Mouse (Mus musculus) lung, embryonic 14.5 days (tissue): ENCODE measurements at regions not wholly inside any gene's neighbourhood (a gene's known extent, or its start where the extent isn't known, plus 50 kb on each side); places are given as distances from the start of the nearest gene placed in this dataset.

ENCODE experiments used
- ATAC-seq: fragments of 200-750 bp; cut with Nextera tagmentation; 2 replicates; pipeline ENCODE4 v1.8.0; 2017; ENCODE audit warnings: mild to moderate bottlenecking, moderate TSS enrichment, moderate library complexity; ENCODE audit not compliant: insufficient read depth
- DNase-seq: peaks from one replicate; pipeline ENCODE4 v3.0.0-alpha.2; 2015
- H3K27ac ChIP-seq: fragments of 300-500 bp; sonication (generic); 2 replicates; pipeline ENCODE4 v1.5.1; 2014; ENCODE audit warnings: low read depth, mild to moderate bottlenecking, moderate library complexity
- H3K27me3 ChIP-seq: fragments of 300-500 bp; sonication (generic); 2 replicates; pipeline ENCODE4 v1.6.1; 2014; ENCODE audit warnings: low read length, control low read depth; ENCODE audit not compliant: insufficient read depth
- H3K36me3 ChIP-seq: fragments of 300-500 bp; sonication (generic); 2 replicates; pipeline ENCODE4 v1.6.1; 2014; ENCODE audit warnings: control low read depth; ENCODE audit not compliant: insufficient read depth
- H3K4me1 ChIP-seq: fragments of 300-500 bp; sonication (generic); 2 replicates; pipeline ENCODE4 v1.6.1; 2014; ENCODE audit warnings: antibody characterized with exemption, control low read depth; ENCODE audit not compliant: insufficient read depth
- H3K4me2 ChIP-seq: fragments of 300-500 bp; sonication (generic); 2 replicates; pipeline ENCODE4 v1.6.1; 2014; ENCODE audit warnings: mild to moderate bottlenecking
- H3K4me3 ChIP-seq: fragments of 300-500 bp; sonication (generic); 2 replicates; pipeline ENCODE4 v1.5.1; 2014; ENCODE audit warnings: low read depth, low read length
- H3K9ac ChIP-seq: fragments of 300-500 bp; sonication (generic); 2 replicates; pipeline ENCODE4 v1.6.1; 2014
- H3K9me3 ChIP-seq: fragments of 300-500 bp; sonication (generic); 2 replicates; pipeline ENCODE4 v1.6.1; 2016; ENCODE audit warnings: low read depth, low read length, control low read depth
- CTCF ChIP-seq: IDR thresholded peaks from 2 replicates; pipeline ENCODE4 v1.5.1; 2016; ENCODE audit warnings: antibody characterized with exemption, low read depth
- WGBS: fragments of 180-500 bp; shearing (Covaris S2); extraction: QIAGEN DNeasy Blood & Tissue Kit; methylation state at CpG from one replicate; pipeline ENCODE4 v1.1.7; 2014; 5-methylcytosine and 5-hydroxymethylcytosine counted together

GRCm38 (mm10) chr3:33913470-33913869 lies 69.4 kb upstream of the Ccdc39 start:
- Histone ChIP-seq H3K4me1 (no peaks in the 10 kb centered on the region), H3K4me2 (no peak overlapping the region), H3K27me3 (no peaks in the 10 kb centered on the region), H3K36me3 (no peaks in the 10 kb centered on the region), H3K9me3 (no peaks in the 10 kb centered on the region), H3K9ac (no peak overlapping the region), H3K4me3 (no peak overlapping the region), H3K27ac (peak overlapping the region; percentile 73)
- DNase-seq (peak; percentile 30), ATAC-seq (peak; percentile 69; the same call in 1 of the 2 replicates)
- TF ChIP-seq CTCF, result no peak
- 59% methylated on average over 5 of the region's 5 CpGs for WGBS

GRCm38 (mm10) chr3:33914386-33914785 lies 70.3 kb upstream of the Ccdc39 start:
- DNase-seq (no peak), ATAC-seq (no peak)
- no peaks in the 10 kb centered on the region for H3K36me3 ChIP-seq
- no peak overlapping the region for H3K4me3 ChIP-seq
- TF ChIP-seq CTCF, result no peak
- H3K27ac ChIP-seq, result no peak overlapping the region
- no peak overlapping the region for H3K4me2 ChIP-seq
- no peak overlapping the region for H3K9ac ChIP-seq
- no peaks in the 10 kb centered on the region for H3K4me1 ChIP-seq
- no peaks in the 10 kb centered on the region for H3K9me3 ChIP-seq
- 52% methylated on average over 9 of the region's 9 CpGs for WGBS
- no peaks in the 10 kb centered on the region for H3K27me3 ChIP-seq

GRCm38 (mm10) chr3:33915777-33916176 lies 71.7 kb upstream of the Ccdc39 start:
- DNase-seq (no peak), ATAC-seq (no peak)
- H3K9me3 ChIP-seq, result no peaks in the 10 kb centered on the region
- H3K4me3 ChIP-seq, result no peak overlapping the region
- H3K4me2 ChIP-seq, result no peak overlapping the region
- no peak overlapping the region for H3K27ac ChIP-seq
- no peaks in the 10 kb centered on the region for H3K36me3 ChIP-seq
- TF ChIP-seq CTCF, result no peak
- H3K4me1 ChIP-seq, result no peaks in the 10 kb centered on the region
- no peaks in the 10 kb centered on the region for H3K27me3 ChIP-seq
- H3K9ac ChIP-seq, result no peak overlapping the region

DNA sequence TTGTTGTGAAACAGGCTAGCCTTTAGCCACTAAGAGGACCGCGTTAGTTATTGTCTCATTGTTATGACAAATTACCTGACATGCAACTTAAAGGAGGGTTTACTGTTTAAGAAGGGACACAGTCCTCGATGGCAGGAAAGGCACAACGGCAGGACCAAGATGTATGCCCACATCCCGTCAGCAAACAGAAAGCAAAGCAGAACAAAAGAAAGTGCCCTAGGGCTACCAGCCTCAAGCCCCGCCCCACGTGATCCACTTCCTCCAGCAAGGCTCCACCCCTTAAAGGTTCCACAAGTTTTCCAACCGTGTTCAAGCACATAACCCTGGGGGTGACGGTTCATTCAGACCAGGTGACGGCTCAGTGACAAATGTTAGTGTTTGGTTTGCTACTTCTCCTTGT lies 72.2 kb upstream of the Ccdc39 start:
- no peak overlapping the region for H3K4me3 ChIP-seq
- DNase-seq (no peak), ATAC-seq (no peak)
- H3K36me3 ChIP-seq, result no peaks in the 10 kb centered on the region
- H3K4me2 ChIP-seq, result no peak overlapping the region
- 77% methylated on average over 10 of the region's 10 CpGs for WGBS
- no peak overlapping the region for H3K27ac ChIP-seq
- no peaks in the 10 kb centered on the region for H3K4me1 ChIP-seq
- TF ChIP-seq CTCF, result no peak
- no peaks in the 10 kb centered on the region for H3K9me3 ChIP-seq
- H3K9ac ChIP-seq, result no peak overlapping the region
- no peaks in the 10 kb centered on the region for H3K27me3 ChIP-seq

GRCm38 (mm10) chr3:33916818-33917217 lies 72.7 kb upstream of the Ccdc39 start:
- 85% methylated on average over 6 of the region's 6 CpGs for WGBS
- no peak overlapping the region for H3K27ac ChIP-seq
- H3K36me3 ChIP-seq, result no peaks in the 10 kb centered on the region
- no peak overlapping the region for H3K9ac ChIP-seq
- no peak for TF ChIP-seq CTCF
- H3K27me3 ChIP-seq, result no peaks in the 10 kb centered on the region
- ATAC-seq, result no peak
- H3K4me2 ChIP-seq, result no peak overlapping the region
- no peaks in the 10 kb centered on the region for H3K4me1 ChIP-seq
- H3K9me3 ChIP-seq, result no peaks in the 10 kb centered on the region
- no peak overlapping the region for H3K4me3 ChIP-seq
- no peak for DNase-seq

DNA sequence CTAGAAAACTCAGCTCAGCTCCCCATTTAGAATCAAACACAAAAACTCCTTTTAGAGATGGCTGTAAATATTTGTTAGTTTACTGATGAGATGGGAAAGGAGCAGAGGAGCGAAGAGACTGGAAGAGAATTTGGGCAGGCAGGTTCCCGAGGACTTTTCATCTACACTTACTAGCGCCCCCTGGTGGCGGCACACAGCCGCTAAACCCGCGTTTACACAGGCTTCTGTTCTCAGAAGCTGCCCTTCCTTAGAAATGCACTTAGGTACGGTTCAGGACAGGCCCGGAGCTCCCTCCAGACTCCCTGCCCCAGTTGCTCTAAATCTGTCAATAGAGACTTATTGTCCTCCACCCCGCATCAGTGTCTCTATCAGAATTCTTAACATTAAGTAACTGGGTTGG lies 74.7 kb upstream of the Ccdc39 start:
- peak; percentile 77 for TF ChIP-seq CTCF
- Histone ChIP-seq H3K9ac (no peak overlapping the region), H3K9me3 (no peaks in the 10 kb centered on the region), H3K27me3 (no peaks in the 10 kb centered on the region), H3K4me2 (no peak overlapping the region), H3K4me3 (no peak overlapping the region), H3K27ac (no peak overlapping the region), H3K36me3 (no peaks in the 10 kb centered on the region), H3K4me1 (no peaks in the 10 kb centered on the region)
- DNase-seq (peak; percentile 90), ATAC-seq (peak; percentile 54)
- WGBS, result 6% methylated on average over 10 of the region's 10 CpGs

DNA sequence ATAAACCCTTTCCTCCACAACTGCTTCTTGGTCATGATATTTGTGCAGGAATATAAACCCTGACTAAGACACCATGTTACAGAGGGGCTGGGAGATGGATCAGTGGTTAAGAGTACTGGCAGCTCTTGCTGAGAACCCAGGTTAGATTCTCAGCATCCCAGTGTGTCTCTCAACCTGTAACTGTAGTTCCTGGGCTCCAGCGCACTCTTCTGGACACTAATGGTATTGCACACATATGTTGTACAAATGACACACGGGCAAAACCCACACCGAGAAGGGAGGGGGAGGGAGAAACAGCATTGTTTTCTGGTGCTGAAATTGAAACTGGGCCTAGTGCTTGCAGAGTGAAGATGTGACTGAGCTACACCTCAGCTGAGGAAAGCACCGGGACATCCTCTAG lies 81.0 kb upstream of the Ccdc39 start:
- Histone ChIP-seq H3K9me3 (no peaks in the 10 kb centered on the region), H3K27ac (no peak overlapping the region), H3K4me1 (no peaks in the 10 kb centered on the region), H3K4me2 (no peak overlapping the region), H3K36me3 (no peaks in the 10 kb centered on the region), H3K4me3 (no peak overlapping the region), H3K27me3 (no peaks in the 10 kb centered on the region), H3K9ac (no peak overlapping the region)
- 80% methylated on average over 4 of the region's 4 CpGs for whole genome bisulfite sequencing
- ATAC-seq (no peak), DNase-seq (no peak)
- no peak for TF ChIP-seq CTCF

DNA sequence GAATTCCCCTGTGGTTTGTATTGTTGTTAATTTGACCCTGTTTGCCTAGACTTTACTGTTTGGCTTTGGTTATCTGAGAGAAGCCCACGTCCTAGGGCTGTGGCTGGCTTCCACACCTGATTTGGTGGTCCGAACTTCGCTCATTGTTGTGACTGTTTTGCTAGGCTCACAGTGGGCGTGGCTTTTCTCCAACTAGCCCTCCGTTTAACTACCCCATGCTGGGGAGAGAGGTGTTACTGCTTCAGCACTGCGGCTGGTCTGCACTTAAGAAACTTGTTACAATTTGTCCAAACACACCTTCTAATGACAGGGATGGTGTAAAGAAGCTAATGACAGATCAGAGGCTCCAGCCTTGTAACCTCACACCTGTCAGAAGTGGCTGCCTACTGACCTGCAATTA lies 64.7 kb upstream of the Fxr1 start:
- no peak for ATAC-seq
- DNase-seq, result no peak
- 0 out of 2 replicates have a peak, but pooled peaks cover 9% of the 10 kb centered on the region for H3K27me3 ChIP-seq
- no peak for TF ChIP-seq CTCF
- no peaks in the 10 kb centered on the region for H3K36me3 ChIP-seq
- no peak overlapping the region for H3K27ac ChIP-seq
- no peak overlapping the region for H3K9ac ChIP-seq
- no peaks in the 10 kb centered on the region for H3K9me3 ChIP-seq
- H3K4me3 ChIP-seq, result no peak overlapping the region
- under 1% methylated on average over 6 of the region's 6 CpGs for WGBS
- H3K4me2 ChIP-seq, result no peak overlapping the region
- no peaks in the 10 kb centered on the region for H3K4me1 ChIP-seq
